Mouse (Mus musculus) left cerebral cortex, adult 2 months (tissue): ENCODE results near the gene Brd9. TPM values are rescaled to one million over a fixed set of nuclear protein-coding genes. Genes with fewer than 3 reads are reported as not detected.

Source experiments
- DNase-seq, 2 experiments: peaks; one replicate each; pipeline ENCODE4 v3.0.0; 2021 to 2022; ENCODE audit warnings: low spot score in 2 of 2, mixed read lengths in 1 of 2; ENCODE audit errors: extremely low spot score in 1 of 2
- H3K27ac ChIP-seq: fragments of 200-600 bp; 2 replicates; pipeline ENCODE4 v1.8.1; 2022
- H3K4me3 ChIP-seq: fragments of 200-600 bp; 2 replicates; pipeline ENCODE4 v1.8.1; 2022
- CTCF ChIP-seq: fragments of 200-600 bp; IDR thresholded peaks from 2 replicates; pipeline ENCODE4 v1.8.1; 2022; ENCODE audit warnings: antibody characterized with exemption, mild to moderate bottlenecking, moderate library complexity
- intact Hi-C: fragments of 180-260 bp; cut with DNase I; formaldehyde crosslinking; loops from one replicate; pipeline ENCODE4 v1.15.1; 2025
- long read RNA-seq, 2 experiments: library from polyadenylated mRNA; stranded (forward); transcript quantifications; one replicate each; pipeline ENCODE4 v2.0.0; 2021; ENCODE audit warnings: borderline mapping rate in 2 of 2
- total RNA-seq, 2 experiments: library from RNA; stranded (reverse); gene quantifications; 2 replicates each; pipeline ENCODE4 v1.2.3; 2021

Brd9 gene
- total RNA-seq = 10 to 100 TPM; 84.2 to 88.7 TPM
- long read RNA-seq, experiment 1, full-length matches to known transcripts = 46 of 105 reads
- long read RNA-seq, experiment 1, partial matches to known transcripts = 13 of 105 reads
- long read RNA-seq, experiment 1, other reads (novel, unspliced or antisense) = 46 of 105 reads
- long read RNA-seq, experiment 2, full-length matches to known transcripts = 26 of 95 reads
- long read RNA-seq, experiment 2, partial matches to known transcripts = 19 of 95 reads
- long read RNA-seq, experiment 2, other reads (novel, unspliced or antisense) = 50 of 95 reads

GRCm38 (mm10) chr13:73937321-73938176 lies at the start of gene Brd9, which contains the start of gene Trip13:
Brd9 (plus strand) TSS chr13:73937811.
Trip13 (minus strand) TSS chr13:73937784.
- intact Hi-C loops = no loop called here
- H3K4me3 ChIP-seq = peak within 1 kb of the TSS; percentile 59
- H3K27ac ChIP-seq = peak within 1 kb of the TSS; percentile 90
- peak; percentile 88 to 90 for DNase-seq
- TF ChIP-seq CTCF = no peak; the same call in 1 of the 2 replicates

DNA sequence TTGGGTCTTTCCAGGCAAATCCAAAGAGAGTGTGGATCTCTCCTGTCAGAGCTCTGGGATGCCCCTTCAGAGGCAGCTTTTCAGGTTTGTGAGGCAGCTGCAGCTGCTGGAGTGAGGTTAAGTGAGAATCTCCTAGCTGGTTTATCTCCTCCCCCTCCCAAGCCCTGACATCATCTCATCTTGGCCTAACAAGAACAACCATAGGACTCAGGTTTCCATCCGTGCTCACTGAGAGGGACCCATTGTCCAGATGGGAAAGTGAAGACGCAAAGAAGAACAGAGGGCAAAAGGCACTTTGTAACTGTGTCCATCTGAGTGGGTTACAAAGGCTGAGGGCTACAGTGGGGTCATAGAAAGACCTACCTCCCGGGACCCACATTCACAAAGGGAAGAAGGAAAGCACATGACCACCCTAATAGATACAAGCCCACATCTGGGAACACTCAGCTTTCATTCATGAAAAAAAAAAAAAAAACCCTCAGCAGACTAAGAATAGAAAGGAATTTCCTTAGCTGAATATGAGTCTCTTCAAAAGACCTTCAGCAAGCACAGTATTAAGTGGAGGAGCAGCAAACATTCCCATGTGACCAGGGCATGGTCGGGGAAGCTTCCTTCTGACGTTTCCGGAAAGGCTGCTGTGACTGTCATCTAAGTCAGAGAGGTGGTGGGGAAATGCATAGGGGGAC lies 45.0 kb upstream of the Brd9 start:
- H3K4me3 ChIP-seq = no peak overlapping the region
- H3K27ac ChIP-seq = no peak overlapping the region
- TF ChIP-seq CTCF = no peak
- DNase-seq = no peak
- intact Hi-C loops = no loop called here

- Histone ChIP-seq H3K27ac (no peak overlapping the region), H3K4me3 (no peak overlapping the region)
- intact Hi-C loops = no loop called here
- no peak for TF ChIP-seq CTCF
- DNase-seq = no peak
Observed at GRCm38 (mm10) chr13:73897561-73897960, 40.0 kb upstream of the Brd9 start.

GRCm38 (mm10) chr13:73907136-73907535 lies 30.5 kb upstream of the Brd9 start:
- DNase-seq = no peak
- Histone ChIP-seq H3K27ac (no peak overlapping the region), H3K4me3 (no peak overlapping the region)
- TF ChIP-seq CTCF = no peak
- intact Hi-C loops = loop anchor here (1.0 to 5.0 kb wide), 3 partner anchors 76 to 260 kb away; no protein-coding TSS in a partner anchor

GRCm38 (mm10) chr13:73907683-73908412 lies 29.8 kb upstream of the Brd9 start:
- Histone ChIP-seq H3K4me3 (no peak overlapping the region), H3K27ac (no peak overlapping the region)
- intact Hi-C loops = loop anchor here (1.0 to 5.0 kb wide), 3 partner anchors 77 to 261 kb away; no protein-coding TSS in a partner anchor
- DNase-seq = peak; percentile 35 to 36
- peak; percentile 76 for TF ChIP-seq CTCF

GRCm38 (mm10) chr13:73913066-73913465 lies 24.5 kb upstream of the Brd9 start:
- no peak for TF ChIP-seq CTCF
- intact Hi-C loops = no loop called here
- no peak for DNase-seq
- Histone ChIP-seq H3K27ac (no peak overlapping the region), H3K4me3 (no peak overlapping the region)

- no peak overlapping the region for H3K27ac ChIP-seq
- intact Hi-C loops = no loop called here
- no peak for TF ChIP-seq CTCF
- DNase-seq = no peak
- H3K4me3 ChIP-seq = no peak overlapping the region
Observed at GRCm38 (mm10) chr13:73932201-73932600, 5.4 kb upstream of the Brd9 start.

GRCm38 (mm10) chr13:73936938-73937320 lies 682 bp upstream of the Brd9 start:
- DNase-seq = no peak
- no peak overlapping the region for H3K27ac ChIP-seq
- H3K4me3 ChIP-seq = peak overlapping the region; percentile 59
- no peak for TF ChIP-seq CTCF
- intact Hi-C loops = no loop called here

DNA sequence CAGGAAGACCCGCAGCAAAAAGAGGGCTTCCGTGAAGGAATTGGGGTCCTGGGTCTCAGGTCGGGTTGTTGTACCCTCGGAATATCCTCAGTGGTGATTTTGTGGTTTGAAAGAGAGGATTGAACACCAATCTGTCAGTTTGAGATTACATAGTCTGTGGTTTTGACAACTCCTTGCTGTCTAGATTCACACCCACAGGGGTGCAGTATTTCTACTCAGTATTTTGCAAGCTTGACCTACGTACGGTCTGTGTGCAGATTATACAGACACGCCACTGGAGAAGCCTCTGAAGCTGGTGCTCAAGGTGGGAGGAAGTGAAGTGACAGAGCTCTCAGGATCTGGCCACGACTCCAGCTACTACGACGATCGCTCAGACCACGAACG lies 558 bp downstream of the Brd9 start:
- intact Hi-C loops = no loop called here
- no peak for TF ChIP-seq CTCF
- H3K4me3 ChIP-seq = peak overlapping the region; percentile 59
- H3K27ac ChIP-seq = peak overlapping the region; percentile 90
- no peak for DNase-seq

DNA sequence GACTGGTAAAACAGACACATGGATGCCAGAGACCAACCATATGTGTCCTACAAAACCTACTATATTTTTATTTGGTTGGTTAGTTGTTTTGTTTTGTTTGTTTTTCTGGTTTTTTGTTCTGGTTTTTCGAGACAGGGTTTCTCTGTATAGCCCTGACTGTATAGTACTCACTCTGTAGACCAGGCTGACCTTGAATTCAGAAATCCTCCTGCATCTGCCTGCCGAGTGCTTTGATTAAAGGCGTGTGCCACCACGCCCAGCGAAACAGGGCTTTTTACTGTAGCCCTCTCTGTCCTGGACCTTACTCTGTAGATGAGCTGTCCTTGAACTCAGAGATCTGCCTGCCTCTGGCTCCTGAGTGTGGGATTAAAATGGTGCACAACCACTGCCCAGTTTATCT lies 1.5 kb downstream of the Brd9 start:
- intact Hi-C loops = no loop called here
- no peak for TF ChIP-seq CTCF

GRCm38 (mm10) chr13:73944606-73945005 lies 7.0 kb downstream of the Brd9 start:
- H3K27ac ChIP-seq = no peak overlapping the region
- intact Hi-C loops = no loop called here
- no peak for TF ChIP-seq CTCF
- H3K4me3 ChIP-seq = no peak overlapping the region
- DNase-seq = no peak

More for the DNA sequence above, 1.5 kb downstream of the Brd9 start:
- Histone ChIP-seq H3K27ac (no peak overlapping the region), H3K4me3 (no peak overlapping the region)
- DNase-seq = no peak
